Mouse (Mus musculus): ENCODE data around the gene Pdlim3. TPM values are rescaled to one million over a fixed set of nuclear protein-coding genes. Genes with fewer than 3 reads are reported as not detected.

Gene Pdlim3
- polyA plus RNA-seq, 1 experiment from 2014 or later = 31.1 TPM

DNA sequence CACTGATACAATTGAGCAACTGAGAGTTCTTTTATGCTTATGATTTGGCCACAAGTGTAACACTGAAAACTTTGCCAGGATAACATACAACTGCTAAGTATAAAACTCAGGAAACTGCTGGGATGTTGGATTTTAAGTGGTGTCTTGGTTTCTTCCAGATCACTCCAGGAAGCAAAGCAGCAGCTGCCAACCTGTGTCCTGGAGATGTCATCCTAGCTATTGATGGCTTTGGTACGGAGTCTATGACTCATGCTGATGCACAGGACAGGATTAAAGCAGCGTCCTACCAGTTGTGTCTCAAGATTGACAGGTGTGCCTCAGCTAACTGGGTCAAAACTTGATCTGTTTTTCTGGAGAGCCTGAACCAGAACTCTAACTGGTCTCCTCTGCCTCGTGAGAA lies 11.3 kb downstream of the Pdlim3 start:
- no peak for ATAC-seq (ENCODE audit: low FRiP score, low TSS enrichment)
- Histone ChIP-seq H3K27me3 (ENCODE audit: insufficient read depth, low read length) (no peaks in the 10 kb centered on the region), H3K27ac (ENCODE audit: low read length) (no peak overlapping the region), H3K9ac (replicated peaks; ENCODE audit: low read length) (no peak overlapping the region), H3K36me3 (ENCODE audit: insufficient read depth, low read length) (no peaks in the 10 kb centered on the region), H3K9me3 (ENCODE audit: low read length) (0 out of 2 replicates have a peak, but pooled peaks cover 4% of the 10 kb centered on the region), H3K4me2 (replicated peaks; ENCODE audit: low read depth, low read length) (no peak overlapping the region), H3K4me1 (ENCODE audit: insufficient read depth, low read length) (no peaks in the 10 kb centered on the region), H3K4me3 (ENCODE audit: low read length) (no peak overlapping the region)
- WGBS = 77% methylated on average over 3 of the region's 3 CpGs

DNA sequence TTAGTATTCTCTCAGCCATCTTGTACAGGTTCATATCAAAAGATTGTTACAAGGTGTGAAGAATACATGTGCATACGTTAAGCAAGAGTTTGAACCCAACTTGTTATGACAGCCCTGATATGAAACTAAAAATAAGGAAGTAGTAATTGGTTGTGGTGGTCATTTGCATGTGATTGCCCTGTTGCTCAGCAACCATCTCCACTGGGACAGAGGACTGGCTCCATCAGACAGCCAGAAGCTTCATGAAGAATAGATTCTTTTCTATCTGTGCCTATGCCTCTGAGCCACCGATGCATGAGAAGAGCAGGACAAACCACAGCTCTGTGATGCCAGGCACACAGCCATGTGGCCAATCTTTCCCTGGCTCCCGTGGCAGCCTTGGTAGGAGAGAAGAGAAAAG lies 14.5 kb downstream of the Pdlim3 start:
- Histone ChIP-seq H3K4me3 (ENCODE audit: low read length) (no peak overlapping the region), H3K4me2 (replicated peaks; ENCODE audit: low read depth, low read length) (no peak overlapping the region), H3K27ac (ENCODE audit: low read length) (no peak overlapping the region), H3K27me3 (ENCODE audit: insufficient read depth, low read length) (no peaks in the 10 kb centered on the region), H3K36me3 (ENCODE audit: insufficient read depth, low read length) (no peaks in the 10 kb centered on the region), H3K9me3 (ENCODE audit: low read length) (0 out of 2 replicates have a peak, but pooled peaks cover 4% of the 10 kb centered on the region), H3K9ac (replicated peaks; ENCODE audit: low read length) (no peak overlapping the region), H3K4me1 (ENCODE audit: insufficient read depth, low read length) (0 out of 2 replicates have a peak, but pooled peaks cover 3% of the 10 kb centered on the region)
- no peak for ATAC-seq (ENCODE audit: low FRiP score, low TSS enrichment)
- WGBS = 93% methylated on average over 3 of the region's 3 CpGs

DNA sequence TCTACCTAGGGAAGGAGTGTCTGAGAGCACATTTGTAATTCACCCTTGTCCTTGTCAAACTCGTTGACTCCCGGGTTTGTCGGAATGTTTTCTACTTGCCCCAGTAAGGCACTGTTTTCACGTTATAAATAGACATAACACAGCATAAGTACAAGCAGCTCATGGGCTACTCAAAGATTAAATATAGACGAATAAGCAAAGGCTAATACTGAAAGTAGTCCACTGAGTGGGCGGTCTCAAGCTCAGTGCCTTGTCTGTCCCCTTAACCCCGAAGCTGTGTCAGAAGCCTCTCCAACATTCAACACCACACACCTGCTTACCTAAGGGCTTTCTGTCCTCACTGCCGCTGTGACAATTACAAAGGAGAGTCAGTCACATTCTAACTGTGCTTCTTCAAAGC lies 16.4 kb downstream of the Pdlim3 start:
- H3K4me1 ChIP-seq (ENCODE audit: insufficient read depth, low read length) = 0 out of 2 replicates have a peak, but pooled peaks cover 3% of the 10 kb centered on the region
- H3K27ac ChIP-seq (ENCODE audit: low read length) = no peak overlapping the region
- no peak overlapping the region for H3K4me3 ChIP-seq (ENCODE audit: low read length)
- no peak overlapping the region for H3K9ac ChIP-seq (replicated peaks; ENCODE audit: low read length)
- no peak for ATAC-seq (ENCODE audit: low FRiP score, low TSS enrichment)
- no peaks in the 10 kb centered on the region for H3K9me3 ChIP-seq (ENCODE audit: low read length)
- no peak overlapping the region for H3K4me2 ChIP-seq (replicated peaks; ENCODE audit: low read depth, low read length)
- H3K27me3 ChIP-seq (ENCODE audit: insufficient read depth, low read length) = no peaks in the 10 kb centered on the region
- H3K36me3 ChIP-seq (ENCODE audit: insufficient read depth, low read length) = no peaks in the 10 kb centered on the region
- WGBS = 79% methylated on average over 8 of the region's 8 CpGs

DNA sequence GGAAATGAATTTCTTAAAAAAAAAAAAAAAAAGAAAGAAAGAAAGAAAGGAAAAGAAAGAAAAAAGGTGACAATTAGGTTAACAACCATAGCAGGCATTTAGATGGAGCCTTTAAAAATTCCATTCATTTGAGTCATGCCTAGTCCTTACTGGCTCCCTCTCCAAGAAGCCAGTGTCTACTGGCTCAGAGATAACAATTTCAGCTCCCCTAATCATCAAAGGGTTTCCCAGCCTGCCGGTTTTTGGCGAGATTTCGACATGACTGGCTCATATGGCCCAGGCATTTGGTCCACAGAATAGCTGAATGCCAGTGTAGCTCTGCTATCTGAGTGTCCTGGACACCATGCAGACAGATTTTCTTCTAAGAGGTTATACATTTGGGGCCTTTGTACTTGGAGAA lies 18.4 kb downstream of the Pdlim3 start:
- Histone ChIP-seq H3K9ac (replicated peaks; ENCODE audit: low read length) (no peak overlapping the region), H3K27ac (ENCODE audit: low read length) (no peak overlapping the region), H3K4me2 (replicated peaks; ENCODE audit: low read depth, low read length) (no peak overlapping the region), H3K9me3 (ENCODE audit: low read length) (no peaks in the 10 kb centered on the region), H3K4me1 (ENCODE audit: insufficient read depth, low read length) (0 out of 2 replicates have a peak, but pooled peaks cover 3% of the 10 kb centered on the region), H3K27me3 (ENCODE audit: insufficient read depth, low read length) (no peaks in the 10 kb centered on the region), H3K4me3 (ENCODE audit: low read length) (no peak overlapping the region), H3K36me3 (ENCODE audit: insufficient read depth, low read length) (no peaks in the 10 kb centered on the region)
- WGBS = 25% methylated on average over 3 of the region's 3 CpGs
- no peak for ATAC-seq (ENCODE audit: low FRiP score, low TSS enrichment)

DNA sequence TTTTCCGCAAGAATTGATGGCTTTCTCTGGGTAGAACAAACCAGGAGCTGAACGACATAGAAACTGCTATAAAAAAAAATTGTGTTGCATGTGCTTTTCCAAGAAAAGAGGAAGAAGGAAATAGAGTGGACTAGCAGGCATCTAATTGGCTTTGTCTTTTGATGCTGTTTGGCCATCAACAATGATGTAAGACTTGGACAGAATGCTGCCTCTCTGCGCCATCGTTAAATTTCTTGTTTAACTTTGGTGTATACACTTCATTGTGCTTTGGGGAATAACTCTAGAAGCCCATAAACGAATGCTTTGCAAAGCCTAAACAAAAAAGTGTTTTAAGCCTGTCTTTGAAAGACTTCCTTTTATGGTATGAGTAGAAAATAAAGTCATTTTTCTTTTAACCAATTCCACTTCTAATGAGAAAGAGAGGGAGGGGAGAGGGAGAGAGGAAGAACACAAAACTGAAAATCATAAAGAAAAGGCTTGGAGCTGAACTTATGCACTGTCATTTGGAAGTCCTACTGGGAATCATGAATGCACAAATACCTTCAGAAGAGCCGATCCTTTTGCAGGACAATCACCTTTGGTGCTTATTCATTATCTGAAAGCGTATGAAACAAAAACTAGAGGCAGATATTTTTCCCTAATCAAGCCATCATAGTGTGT lies 20.5 kb downstream of the Pdlim3 start:
- no peak for ATAC-seq (ENCODE audit: low FRiP score, low TSS enrichment)
- no peak overlapping the region for H3K9ac ChIP-seq (replicated peaks; ENCODE audit: low read length)
- H3K36me3 ChIP-seq (ENCODE audit: insufficient read depth, low read length) = no peaks in the 10 kb centered on the region
- no peaks in the 10 kb centered on the region for H3K27me3 ChIP-seq (ENCODE audit: insufficient read depth, low read length)
- H3K4me2 ChIP-seq (replicated peaks; ENCODE audit: low read depth, low read length) = no peak overlapping the region
- no peak overlapping the region for H3K4me3 ChIP-seq (ENCODE audit: low read length)
- H3K9me3 ChIP-seq (ENCODE audit: low read length) = no peaks in the 10 kb centered on the region
- peaks cover 6% of the 10 kb centered on the region; the same call in 1 of the 2 replicates for H3K4me1 ChIP-seq (ENCODE audit: insufficient read depth, low read length)
- H3K27ac ChIP-seq (ENCODE audit: low read length) = no peak overlapping the region
- 75% methylated on average over 7 of the region's 7 CpGs for WGBS

DNA sequence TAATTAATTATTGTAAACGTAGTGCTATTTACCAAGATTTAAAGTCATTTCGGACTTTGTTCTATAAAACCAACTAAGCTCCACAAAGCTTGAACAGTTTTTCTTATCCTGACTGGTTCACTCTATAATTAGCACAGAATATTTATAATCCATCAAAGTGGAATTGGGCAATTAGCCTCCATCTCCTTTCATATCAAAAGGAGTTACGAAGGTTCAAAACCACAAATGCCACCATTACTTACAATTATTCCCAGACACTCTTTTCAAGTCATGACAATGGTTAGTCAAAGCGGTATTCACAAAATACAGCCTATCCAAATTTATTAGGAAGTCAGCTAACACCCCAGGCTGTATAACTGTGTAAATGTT lies 21.0 kb downstream of the Pdlim3 start:
- peaks cover 6% of the 10 kb centered on the region; the same call in 1 of the 2 replicates for H3K4me1 ChIP-seq (ENCODE audit: insufficient read depth, low read length)
- no peak overlapping the region for H3K9ac ChIP-seq (replicated peaks; ENCODE audit: low read length)
- no peak overlapping the region for H3K4me3 ChIP-seq (ENCODE audit: low read length)
- no peak for ATAC-seq (ENCODE audit: low FRiP score, low TSS enrichment)
- no peaks in the 10 kb centered on the region for H3K27me3 ChIP-seq (ENCODE audit: insufficient read depth, low read length)
- WGBS = 91% methylated on average over 4 of the region's 4 CpGs
- H3K4me2 ChIP-seq (replicated peaks; ENCODE audit: low read depth, low read length) = no peak overlapping the region
- no peak overlapping the region for H3K27ac ChIP-seq (ENCODE audit: low read length)
- no peaks in the 10 kb centered on the region for H3K9me3 ChIP-seq (ENCODE audit: low read length)
- H3K36me3 ChIP-seq (ENCODE audit: insufficient read depth, low read length) = no peaks in the 10 kb centered on the region

DNA sequence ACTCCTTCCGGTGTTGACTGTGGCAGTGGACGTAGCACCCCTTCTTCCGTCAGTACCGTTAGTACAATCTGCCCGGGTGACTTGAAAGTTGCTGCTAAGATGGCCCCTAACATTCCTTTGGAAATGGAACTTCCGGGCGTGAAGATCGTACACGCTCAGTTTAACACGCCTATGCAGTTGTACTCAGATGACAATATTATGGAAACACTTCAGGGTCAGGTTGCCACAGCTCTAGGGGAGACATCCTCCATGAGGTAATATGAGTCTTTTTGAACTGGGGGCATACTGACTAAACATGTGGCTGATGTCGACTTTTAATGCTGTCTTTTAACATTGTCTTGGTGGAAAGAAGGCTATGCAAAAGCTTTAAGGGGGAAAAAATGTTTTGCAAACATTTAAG lies 28.4 kb downstream of the Pdlim3 start:
- Histone ChIP-seq H3K9ac (replicated peaks; ENCODE audit: low read length) (no peak overlapping the region), H3K4me2 (replicated peaks; ENCODE audit: low read depth, low read length) (peak overlapping the region; percentile 34), H3K36me3 (ENCODE audit: insufficient read depth, low read length) (no peaks in the 10 kb centered on the region), H3K27me3 (ENCODE audit: insufficient read depth, low read length) (no peaks in the 10 kb centered on the region), H3K9me3 (ENCODE audit: low read length) (no peaks in the 10 kb centered on the region), H3K4me3 (ENCODE audit: low read length) (no peak overlapping the region), H3K4me1 (ENCODE audit: insufficient read depth, low read length) (peaks cover 6% of the 10 kb centered on the region; the same call in 1 of the 2 replicates), H3K27ac (ENCODE audit: low read length) (peak overlapping the region; percentile 44)
- WGBS = 32% methylated on average over 11 of the region's 11 CpGs
- ATAC-seq (ENCODE audit: low FRiP score, low TSS enrichment) = peak; percentile 57

DNA sequence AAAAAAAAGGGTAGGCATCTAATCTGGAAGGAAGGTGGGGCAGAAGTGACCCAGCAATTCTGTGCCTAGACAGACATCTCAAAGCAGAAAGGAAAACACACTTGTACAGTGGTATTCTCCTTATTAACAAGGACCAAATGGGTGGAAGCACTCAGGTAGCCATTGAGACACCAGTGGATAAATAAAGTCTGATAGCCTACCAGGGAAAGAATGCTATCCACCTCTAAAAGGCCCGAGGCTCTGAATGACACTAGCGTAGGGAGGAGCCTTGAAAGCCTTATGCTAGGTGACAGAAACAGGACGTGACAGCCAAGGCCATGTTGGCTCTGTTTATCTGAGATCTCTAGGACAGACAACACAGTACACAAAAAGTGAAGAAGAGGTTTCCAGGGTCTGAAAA lies 31.2 kb downstream of the Pdlim3 start:
- H3K9ac ChIP-seq (replicated peaks; ENCODE audit: low read length) = no peak overlapping the region
- H3K4me2 ChIP-seq (replicated peaks; ENCODE audit: low read depth, low read length) = no peak overlapping the region
- no peaks in the 10 kb centered on the region for H3K27me3 ChIP-seq (ENCODE audit: insufficient read depth, low read length)
- H3K27ac ChIP-seq (ENCODE audit: low read length) = peak overlapping the region; percentile 49; the same call in 1 of the 2 replicates
- no peaks in the 10 kb centered on the region for H3K9me3 ChIP-seq (ENCODE audit: low read length)
- WGBS = 81% methylated on average over 3 of the region's 3 CpGs
- ATAC-seq (ENCODE audit: low FRiP score, low TSS enrichment) = no peak
- no peak overlapping the region for H3K4me3 ChIP-seq (ENCODE audit: low read length)
- 0 out of 2 replicates have a peak, but pooled peaks cover 3% of the 10 kb centered on the region for H3K4me1 ChIP-seq (ENCODE audit: insufficient read depth, low read length)
- H3K36me3 ChIP-seq (ENCODE audit: insufficient read depth, low read length) = no peaks in the 10 kb centered on the region

DNA sequence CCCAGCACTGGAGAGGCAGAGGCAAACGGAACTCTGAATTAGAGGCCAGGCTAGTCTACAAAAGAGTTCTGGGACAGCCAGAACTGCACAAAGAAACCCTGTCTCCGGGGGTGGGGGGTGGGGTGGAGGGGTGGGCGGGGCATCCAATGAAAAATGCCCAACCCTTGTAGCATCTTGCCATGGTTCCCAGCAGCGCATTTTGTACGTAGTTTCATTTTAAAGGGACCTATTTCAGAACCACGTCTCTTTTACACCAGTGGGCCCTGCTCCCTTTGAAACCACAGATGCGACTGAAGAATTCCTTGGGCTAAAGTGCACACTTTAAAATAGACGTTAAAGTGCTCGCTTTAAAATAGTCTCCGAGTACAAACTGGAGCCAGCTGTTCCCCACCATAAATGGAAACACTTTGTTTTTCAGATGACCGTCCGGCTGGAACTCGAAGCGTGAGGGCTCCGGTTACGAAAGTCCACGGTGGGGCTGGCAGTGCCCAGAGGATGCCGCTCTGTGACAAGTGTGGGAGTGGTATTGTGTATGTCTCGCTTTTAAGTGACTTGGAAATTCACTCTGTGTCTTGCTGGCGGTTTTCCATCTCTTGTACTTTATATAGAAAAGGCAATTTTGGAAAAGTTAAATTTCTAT lies 31.9 kb downstream of the Pdlim3 start:
- H3K4me2 ChIP-seq (replicated peaks; ENCODE audit: low read depth, low read length) = peak overlapping the region; percentile 37
- WGBS = 39% methylated on average over 20 of the region's 20 CpGs

DNA sequence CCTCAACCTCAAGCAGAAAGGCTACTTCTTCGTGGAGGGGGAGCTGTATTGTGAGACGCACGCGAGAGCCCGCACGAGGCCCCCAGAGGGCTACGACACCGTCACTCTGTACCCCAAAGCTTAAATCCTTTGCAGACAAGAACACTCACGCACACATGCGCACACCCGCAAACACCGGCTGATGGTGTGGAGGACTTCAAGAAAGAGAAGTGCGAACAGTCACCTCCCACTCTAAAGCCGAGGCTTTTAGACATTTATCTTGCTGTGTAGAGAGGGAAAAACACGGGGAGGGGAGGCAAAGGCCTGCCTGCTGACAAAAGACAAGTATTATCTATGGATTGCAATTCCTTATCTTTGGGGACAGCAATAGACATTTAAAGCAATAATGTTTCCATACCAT lies 33.6 kb downstream of the Pdlim3 start:
- no peaks in the 10 kb centered on the region for H3K27me3 ChIP-seq (ENCODE audit: insufficient read depth, low read length)
- H3K36me3 ChIP-seq (ENCODE audit: insufficient read depth, low read length) = no peaks in the 10 kb centered on the region
- no peak overlapping the region for H3K27ac ChIP-seq (ENCODE audit: low read length)
- H3K4me3 ChIP-seq (ENCODE audit: low read length) = no peak overlapping the region
- WGBS = 86% methylated on average over 15 of the region's 15 CpGs
- H3K9ac ChIP-seq (replicated peaks; ENCODE audit: low read length) = no peak overlapping the region
- no peak overlapping the region for H3K4me2 ChIP-seq (replicated peaks; ENCODE audit: low read depth, low read length)
- no peaks in the 10 kb centered on the region for H3K9me3 ChIP-seq (ENCODE audit: low read length)
- H3K4me1 ChIP-seq (ENCODE audit: insufficient read depth, low read length) = 0 out of 2 replicates have a peak, but pooled peaks cover 3% of the 10 kb centered on the region
- ATAC-seq (ENCODE audit: low FRiP score, low TSS enrichment) = no peak

More for the DNA sequence above, 31.9 kb downstream of the Pdlim3 start:
- Histone ChIP-seq H3K27me3 (ENCODE audit: insufficient read depth, low read length) (no peaks in the 10 kb centered on the region), H3K36me3 (ENCODE audit: insufficient read depth, low read length) (no peaks in the 10 kb centered on the region), H3K9ac (replicated peaks; ENCODE audit: low read length) (no peak overlapping the region), H3K27ac (ENCODE audit: low read length) (peak overlapping the region; percentile 49; the same call in 1 of the 2 replicates), H3K4me3 (ENCODE audit: low read length) (peak overlapping the region; percentile 27), H3K4me1 (ENCODE audit: insufficient read depth, low read length) (0 out of 2 replicates have a peak, but pooled peaks cover 3% of the 10 kb centered on the region), H3K9me3 (ENCODE audit: low read length) (no peaks in the 10 kb centered on the region)
- peak; percentile 56; the same call in 1 of the 2 replicates for ATAC-seq (ENCODE audit: low FRiP score, low TSS enrichment)
